Mouse (Mus musculus) neutrophil, adult 65 days (primary cell): Measurements from ENCODE around the gene Abca8a. TPM values are rescaled to one million over a fixed set of nuclear protein-coding genes. Genes with fewer than 3 reads are reported as not detected.

ENCODE experiments used
- total RNA-seq: library from RNA; stranded (reverse); gene quantifications from 2 replicates; pipeline ENCODE4 v1.2.4, GENCODE M21; 2023

Abca8a gene
- not detected in 2 replicates for total RNA-seq

DNA sequence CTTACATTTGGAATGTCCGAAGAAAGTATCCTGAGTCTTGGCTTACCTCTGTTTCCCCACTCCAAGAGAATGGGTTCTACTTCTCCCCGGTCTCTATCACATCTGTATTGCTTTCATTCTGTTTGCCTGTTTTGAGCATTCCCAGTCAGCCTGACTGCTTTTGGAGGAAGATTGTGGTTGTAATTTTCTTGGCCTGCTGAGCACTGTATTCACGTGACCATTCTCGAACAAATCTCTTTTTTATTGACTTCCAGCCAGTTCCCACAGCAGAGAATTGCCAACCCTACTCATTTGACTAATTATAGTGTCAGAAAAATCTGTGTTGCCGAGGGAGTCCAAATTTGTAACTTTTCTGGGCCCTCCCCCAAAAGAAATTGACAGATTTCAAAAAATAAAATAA, at the start of gene Abca8a:
Abca8a (minus strand) TSS at position 121 of the 400 bp plus-strand sequence.

DNA sequence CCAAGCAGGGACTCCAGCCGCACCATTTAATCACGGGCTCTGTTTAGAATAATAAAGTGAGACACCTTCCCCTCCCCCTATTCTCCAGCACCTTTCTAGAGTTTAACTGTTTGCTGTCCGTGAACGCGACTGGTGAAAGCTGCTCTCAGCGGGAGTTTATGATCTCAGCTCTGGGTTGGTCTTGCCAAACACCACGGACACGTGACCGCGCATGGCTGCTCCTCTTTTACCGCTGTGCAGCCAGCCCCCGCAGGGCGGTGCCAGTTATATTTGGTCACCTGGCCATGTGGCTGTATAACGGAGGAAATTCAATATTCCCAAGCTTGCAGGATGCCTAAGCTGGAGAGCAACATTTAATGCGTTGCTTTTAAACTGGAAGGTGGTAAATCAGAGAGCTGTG, 100.2 kb downstream of the Abca8a start, which contains the start of gene Abca8b:
Abca8b (minus strand) TSS at position 222 of the 400 bp plus-strand sequence.

Other genes with a start within 250 kb of the Abca8a start
- not detected in 2 replicates for gene Abca8b, start 100.1 kb downstream of the Abca8a start, total RNA-seq
- gene Abca9, start 72.2 kb upstream of the Abca8a start, total RNA-seq = 10.4 and 14.5 TPM in 2 replicates
- 1.4 and 1.7 TPM in 2 replicates for gene Abca6, start 155.8 kb upstream of the Abca8a start, total RNA-seq
- 0.64 and 1.4 TPM in 2 replicates for gene Abca5, start 241.7 kb upstream of the Abca8a start, total RNA-seq